Mouse (Mus musculus): ENCODE results near the gene Dcp1a.
"Not testable (repeated sequence)": the region's sequence is repeated elsewhere in the genome, so short reads cannot be mapped to it uniquely, and the experiment has no call there.

Dcp1a gene

DNA sequence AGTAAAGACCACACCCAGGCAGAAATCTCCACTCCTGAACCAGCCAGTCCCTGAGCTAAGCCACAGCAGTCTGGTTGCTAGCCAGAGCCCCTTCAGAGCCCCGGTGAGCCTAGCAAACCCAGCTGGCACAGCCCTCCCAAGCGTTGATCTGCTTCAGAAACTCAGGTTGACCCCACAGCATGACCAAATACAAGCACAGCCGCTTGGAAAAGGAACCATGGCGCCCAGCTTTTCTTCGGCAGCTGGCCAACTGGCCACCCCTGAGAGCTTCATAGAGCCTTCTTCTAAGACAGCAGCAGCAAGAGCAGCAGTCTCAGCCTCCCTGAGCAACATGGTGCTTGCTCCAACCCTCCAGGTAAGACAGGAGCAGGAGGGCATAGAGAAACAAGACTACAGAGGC lies 40.0 kb downstream of the Dcp1a start:
- DNase-seq (ENCODE audit: low read depth), result no peak

DNA sequence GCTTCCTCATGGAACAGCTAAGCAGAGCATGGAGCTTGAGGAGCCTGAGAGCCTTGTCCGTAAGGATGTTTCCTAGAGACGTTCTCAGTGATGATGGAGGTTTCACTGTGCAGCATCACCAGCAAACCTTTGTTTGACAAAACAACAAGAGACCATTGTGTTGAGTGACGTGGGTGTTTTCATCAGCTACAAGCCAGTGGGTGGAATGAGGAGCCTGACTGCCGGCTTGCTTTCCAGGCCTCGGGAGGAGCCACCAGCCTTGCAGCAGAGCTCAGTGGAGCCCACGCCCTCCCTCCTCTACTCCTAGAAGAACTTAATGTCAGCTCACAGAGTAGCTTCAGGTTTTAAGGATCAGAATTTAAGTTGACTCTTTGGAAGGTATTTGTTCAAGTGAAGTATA lies 44.0 kb downstream of the Dcp1a start:
- DNase-seq (ENCODE audit: low read depth), result no peak

DNA sequence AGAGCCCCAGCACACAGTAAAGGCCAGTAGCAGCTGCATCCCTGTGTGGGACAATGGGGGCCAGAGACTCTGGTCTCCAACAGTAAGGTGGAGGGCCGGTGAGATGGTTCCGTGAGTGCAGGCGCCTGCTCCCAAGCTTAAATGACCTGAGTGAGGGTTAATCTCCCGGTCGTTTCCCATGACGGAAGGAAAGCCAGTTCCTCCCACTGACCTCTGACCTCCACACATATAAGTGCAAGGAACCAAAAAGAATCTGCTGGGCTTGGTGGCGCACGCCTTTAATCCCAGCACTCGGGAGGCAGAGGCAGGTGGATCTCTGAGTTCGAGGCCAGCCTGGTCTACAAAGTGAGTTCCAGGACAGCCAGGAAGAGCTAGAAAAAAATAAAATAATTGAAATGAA lies 49.1 kb downstream of the Dcp1a start:
- no peak for DNase-seq (ENCODE audit: low read depth)

DNA sequence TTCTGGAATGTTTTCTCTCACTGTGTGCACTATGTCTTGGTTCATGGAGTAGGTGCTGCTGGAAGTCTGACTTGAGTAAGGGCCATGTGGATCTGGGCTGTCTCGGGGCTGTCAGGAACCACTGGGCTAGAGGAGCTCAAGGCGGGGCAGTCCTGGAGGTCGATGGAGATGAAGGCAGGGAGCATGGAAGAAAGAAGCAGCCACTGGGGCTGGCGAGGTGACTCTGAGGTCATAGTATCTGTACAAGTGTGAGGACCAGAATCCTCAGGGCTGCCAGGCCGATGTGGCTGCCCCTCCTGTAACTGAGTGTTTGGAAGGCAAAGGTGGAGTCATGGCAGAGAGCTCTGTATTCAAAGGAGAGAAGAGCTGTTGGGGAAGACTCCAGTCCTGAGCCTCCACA lies 49.6 kb downstream of the Dcp1a start:
- DNase-seq (ENCODE audit: low read depth), result no peak

DNA sequence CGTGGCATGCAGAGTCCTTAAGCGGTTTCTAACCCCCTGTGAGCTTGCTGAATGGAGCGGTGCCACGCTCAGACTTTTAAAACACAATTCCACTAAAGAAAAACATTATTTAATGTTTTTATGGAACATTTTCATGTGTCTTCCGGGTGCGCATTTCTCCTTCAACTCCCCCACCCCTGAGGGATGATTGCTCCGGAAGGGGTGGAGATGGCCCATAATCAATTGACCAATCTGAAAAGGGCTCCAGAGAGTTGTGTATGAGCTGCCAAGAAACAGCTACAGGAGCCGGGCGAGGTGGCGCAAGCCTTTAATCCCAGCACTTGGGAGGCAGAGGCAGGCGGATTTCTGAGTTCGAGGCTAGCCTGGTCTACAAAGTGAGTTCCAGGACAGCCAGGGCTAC lies 50.1 kb downstream of the Dcp1a start:
- no peak for DNase-seq (ENCODE audit: low read depth)

DNA sequence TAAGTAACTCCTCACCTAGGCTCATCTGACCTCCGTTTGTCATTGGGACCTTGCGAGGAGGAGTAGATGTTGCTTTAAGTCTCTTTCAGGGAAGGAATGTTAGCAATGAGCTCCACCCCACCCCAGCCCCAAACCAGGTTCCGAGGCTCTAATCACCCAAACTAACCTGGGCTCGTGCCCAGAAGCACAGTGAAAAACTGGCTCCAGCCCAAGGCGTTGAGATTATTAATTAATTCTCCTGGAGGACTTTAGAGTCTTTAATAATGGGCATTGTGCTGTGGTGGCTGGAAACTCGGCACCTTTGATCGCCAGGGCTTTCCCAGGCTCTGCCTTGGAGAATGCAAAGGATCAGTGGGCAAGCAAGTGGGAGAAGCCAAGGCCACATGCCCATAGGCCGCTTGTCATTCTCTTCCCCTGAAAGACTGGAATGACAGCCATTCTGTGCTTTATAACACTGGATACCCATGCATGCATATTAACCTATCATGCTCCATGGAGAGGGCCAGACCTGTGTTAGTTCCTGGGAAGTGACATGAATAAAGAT lies 51.5 kb downstream of the Dcp1a start:
- DNase-seq (ENCODE audit: low read depth), result no peak

DNA sequence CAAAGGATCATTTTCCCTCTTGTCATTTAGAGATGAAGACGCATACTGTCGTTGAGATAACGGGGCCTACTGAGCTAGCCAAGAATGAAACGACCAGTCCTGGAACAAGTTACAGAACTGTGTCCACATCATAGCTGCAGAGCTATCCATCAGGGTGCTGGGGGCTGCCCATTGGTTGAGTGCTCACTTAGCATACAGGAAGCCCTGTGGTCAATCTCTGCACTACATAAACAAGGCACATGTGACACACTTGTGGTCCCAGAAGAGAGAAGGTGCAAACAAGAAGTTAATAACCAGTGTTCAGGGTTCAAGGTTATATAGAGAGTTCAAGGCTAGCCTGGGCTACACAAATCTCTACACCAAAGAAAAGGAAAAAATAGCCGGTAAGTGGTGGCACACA lies 52.1 kb downstream of the Dcp1a start:
- DNase-seq (ENCODE audit: low read depth), result no peak

DNA sequence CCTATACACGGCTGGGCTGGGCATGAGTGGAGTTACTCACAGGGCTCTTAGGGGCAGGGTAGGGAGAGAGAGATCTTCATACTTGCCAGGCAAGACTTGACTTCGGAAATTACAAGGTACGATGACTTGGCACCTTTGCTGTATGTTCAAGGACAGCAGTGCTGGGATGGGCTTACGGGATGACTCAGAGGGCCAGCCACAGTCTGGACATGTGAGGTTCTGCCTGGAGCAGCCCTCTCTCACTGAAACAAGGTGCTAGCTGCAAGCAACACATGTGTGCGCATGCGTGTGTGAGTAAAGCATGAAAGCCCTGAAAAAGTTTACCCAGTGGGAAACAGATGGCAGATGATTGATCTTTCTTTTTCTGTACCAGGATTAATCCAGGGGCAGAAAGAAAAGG lies 52.6 kb downstream of the Dcp1a start:
- no peak for DNase-seq (ENCODE audit: low read depth)

DNA sequence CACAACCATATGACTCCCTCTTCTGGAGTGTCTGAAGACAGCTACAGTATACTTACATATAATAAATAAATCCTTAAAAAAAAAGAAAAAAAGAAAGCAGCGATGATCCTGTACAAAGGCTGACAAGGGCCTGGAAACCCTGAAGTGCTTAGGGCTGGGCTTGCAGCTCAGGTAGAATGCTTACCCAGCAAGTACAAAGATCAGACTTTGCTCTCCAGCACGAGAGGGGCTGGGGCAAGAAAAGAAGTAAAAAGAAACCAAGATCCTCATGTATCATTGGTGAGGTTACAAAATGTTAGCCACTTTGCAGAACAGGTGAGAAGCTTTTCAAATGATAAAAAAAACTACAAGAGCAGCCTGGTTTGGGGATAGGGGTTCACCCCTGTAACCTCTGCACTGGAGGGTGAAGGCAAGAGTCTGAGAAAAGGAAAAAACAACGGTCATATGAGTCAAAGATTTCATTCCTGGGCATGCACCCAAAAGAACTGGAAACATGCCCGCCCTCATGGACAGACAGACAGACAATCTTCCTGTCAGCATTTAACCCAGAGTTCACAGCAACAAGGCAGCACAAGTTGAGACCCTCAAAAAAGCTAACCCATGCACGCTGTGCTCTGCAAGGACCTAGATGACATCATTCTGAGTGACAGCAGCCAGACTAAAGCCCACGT lies 54.6 kb downstream of the Dcp1a start:
- no peak for DNase-seq (ENCODE audit: low read depth)

DNA sequence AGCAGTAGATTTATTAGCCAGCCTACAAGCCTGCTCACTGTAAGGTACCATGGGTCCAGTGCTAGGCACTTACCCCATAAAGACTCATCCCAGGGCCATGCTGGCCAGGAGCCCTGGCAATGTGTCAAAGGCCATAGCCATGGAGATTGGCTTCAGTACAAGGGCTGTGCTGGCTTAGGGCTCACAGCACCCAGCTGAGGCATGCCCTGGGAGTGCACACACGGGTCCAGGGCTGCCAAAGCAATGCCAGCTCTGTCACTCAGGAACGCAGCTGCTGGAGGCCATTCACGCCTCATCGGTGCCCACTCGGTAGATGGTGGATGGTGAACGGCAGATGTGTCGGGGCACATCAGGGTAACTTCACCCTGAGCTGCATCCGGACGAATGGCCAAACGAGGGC lies 62.2 kb downstream of the Dcp1a start:
- no peak for DNase-seq (ENCODE audit: low read depth)

DNA sequence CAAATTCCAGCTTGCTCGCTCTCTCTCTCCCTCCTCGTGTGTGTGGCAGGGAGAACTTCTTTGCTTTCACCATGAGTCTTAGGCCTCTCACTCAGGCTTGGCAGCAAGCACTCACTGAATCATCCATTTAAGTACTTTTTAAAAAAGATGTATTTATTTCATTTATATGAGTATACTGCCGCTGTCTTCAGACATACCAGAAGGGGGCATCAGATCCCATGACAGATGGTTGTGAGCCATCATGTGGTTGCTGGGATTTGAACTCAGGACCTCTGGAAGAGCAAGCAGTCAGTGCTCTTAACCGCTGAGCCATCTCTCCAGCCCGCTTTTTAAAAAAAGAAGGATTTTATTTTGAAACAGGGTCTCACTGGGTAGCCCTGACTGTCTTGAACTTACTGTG lies 64.0 kb downstream of the Dcp1a start:
- not testable (repeated sequence) for DNase-seq (ENCODE audit: low read depth)

DNA sequence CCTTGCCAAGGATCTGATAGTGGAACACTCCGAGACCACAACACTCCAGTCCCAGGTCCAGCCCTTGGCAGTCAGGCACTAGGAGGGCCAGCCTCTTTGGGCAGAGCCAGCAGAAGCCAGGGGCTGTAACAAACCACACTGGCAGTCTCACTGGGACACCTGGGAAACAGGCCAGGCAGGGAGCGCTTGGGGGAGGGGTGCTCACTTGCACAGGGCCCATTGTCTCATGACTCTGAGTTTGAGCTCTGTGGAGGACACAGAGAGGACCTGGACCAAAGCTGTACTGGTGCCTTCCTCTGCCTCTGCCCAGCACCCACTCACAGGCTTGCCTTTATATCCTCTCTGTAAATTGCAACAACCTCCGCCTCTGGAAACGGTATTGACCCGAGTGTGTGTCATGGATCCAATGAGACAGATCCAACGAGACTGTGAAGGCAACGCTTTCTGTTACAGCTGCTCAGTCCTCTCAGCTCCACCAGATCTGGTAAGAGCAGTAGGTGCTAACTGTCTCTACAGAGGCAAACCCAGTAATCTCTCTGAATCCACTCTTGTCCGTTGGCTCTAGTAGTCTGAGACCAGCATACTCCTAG lies 68.9 kb downstream of the Dcp1a start, which contains the start of gene Tkt:
Gene Tkt (plus strand): TSS at position 229 of the 590 bp plus-strand sequence.
- DNase-seq (ENCODE audit: low read depth), result no peak

DNA sequence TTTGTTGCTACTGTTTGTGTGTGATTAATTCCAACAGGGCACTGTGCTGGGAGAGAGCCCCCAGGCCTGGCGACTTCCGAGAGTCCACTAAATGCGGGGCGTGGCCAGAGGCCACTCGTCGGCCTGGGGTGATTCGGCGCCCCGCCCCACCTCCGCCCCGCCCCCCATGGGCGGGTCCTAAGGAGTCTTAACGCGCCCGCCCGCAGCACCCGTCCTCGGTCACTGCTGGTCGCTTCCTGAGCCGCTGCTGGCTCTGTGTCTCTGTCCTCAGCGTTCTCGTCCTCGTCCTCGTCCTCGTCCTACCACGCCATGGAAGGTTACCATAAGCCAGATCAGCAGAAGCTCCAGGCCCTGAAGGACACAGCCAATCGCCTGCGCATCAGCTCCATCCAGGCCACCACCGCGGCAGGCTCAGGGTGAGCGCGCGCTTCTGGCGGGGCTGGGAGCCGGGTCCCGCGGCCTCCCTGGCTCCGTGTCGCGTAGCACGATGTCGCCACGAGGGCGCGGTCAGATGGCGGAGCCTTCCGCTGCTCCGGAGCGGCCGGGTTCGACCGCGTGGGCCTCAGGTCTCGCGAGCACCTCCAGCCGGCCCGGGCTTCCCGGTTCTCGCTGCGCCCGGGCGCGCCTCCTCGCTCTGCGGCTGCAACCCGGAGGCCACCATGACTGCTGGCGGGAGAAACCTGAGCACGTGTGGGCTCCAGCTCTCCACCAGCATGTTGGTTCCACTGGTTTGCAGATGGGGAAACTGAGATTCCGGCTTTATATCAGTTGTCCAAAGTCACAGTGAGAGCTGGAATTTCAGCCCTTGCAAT lies 69.8 kb downstream of the Dcp1a start:
- DNase-seq (ENCODE audit: low read depth), result peak; percentile 91

DNA sequence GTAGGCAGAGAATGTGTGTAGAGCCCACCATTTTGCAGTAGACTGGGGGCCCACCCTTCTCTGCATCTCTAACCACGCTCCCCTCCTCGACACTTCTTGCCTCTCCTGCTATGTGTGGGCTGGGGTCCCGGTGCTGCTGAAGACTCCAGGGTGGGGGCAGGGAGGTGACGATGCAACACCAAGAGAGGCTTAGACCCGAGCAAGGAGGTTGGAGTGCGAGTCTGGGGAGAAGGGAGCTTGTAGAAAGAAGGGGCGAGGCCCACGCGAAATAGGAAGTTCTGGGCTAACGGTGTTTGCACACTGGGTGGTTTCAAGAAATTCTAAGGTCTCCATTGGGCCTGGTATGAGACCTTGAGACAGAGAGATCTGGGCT lies 70.4 kb downstream of the Dcp1a start:
- no peak for DNase-seq (ENCODE audit: low read depth)

DNA sequence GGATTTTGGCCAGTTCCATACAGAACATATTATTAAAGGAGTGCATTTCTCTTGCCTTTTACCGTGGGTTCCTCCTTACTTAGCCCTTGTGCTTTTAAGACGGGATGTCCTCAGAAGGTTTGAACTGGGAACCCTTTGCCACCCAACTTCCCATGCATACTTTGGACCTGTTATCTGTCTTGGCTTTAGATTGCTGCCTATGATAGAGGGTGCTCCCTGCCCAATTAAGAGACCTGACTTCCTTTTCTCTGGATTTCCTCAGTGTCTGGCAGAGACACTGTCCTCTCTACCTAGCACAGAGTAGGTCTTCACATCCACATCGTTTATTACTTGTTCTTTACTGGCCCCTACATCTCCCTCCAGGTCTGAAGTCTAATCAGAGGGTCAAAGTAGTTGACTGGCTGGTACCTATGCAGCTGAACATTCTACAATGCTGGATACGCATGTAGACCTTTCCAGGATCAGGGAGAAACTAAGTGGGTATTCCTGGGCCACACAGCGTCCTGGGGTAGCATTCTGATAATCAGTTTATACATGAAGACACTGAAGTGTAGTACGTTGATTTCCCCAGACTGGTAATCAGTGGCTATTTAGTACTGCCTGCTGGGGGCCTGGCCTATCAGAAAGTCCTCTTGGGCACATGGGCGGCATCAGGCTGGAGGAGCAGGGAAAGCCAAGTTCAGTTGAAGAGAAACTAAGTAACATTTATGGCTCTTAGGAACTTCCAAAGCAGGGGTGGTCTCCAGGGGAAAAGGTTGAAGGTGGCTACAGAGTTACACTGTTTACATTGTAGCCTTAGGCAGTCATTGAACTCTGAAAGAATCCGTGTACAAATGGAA lies 71.1 kb downstream of the Dcp1a start:
- DNase-seq (ENCODE audit: low read depth), result no peak

DNA sequence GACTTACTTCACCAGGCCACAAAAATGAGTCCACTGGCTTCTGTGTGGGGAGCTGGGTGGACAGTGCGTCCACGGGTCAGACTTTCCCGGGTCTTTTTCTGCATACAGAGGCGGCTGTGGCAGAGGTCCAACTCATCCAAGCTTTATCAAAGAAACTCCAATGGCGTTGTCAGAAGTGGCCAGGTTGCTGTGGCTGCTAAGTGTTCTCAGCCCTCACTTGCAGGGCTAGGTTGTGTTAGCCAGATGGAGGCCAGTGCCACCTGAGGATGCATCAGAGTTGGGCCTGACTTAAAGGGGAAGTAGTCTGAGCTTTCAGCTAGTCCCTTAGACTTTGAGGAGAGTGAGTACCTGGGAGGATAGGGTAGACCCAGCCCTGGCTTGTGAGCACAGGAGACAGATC lies 72.2 kb downstream of the Dcp1a start:
- no peak for DNase-seq (ENCODE audit: low read depth)

DNA sequence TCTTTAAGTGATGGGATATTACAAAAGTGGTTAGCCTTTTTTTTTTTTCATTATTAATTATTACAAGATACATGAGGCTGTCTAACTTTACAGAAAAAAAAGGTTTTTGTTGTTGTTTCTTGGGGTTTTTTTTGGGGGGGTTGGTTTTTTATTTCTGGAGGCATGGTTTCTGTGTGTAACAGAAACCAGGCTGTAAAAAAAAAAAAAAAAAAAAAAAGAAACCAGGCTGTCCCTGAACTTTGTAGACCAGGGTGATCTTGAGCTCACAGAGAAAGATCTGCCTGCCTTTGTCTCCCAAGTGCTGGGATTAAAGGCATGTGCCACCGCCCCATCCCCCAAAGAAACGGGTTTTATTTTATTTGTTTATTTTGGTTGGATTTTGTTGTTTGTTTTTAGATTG lies 72.6 kb downstream of the Dcp1a start:
- DNase-seq (ENCODE audit: low read depth), result no peak

DNA sequence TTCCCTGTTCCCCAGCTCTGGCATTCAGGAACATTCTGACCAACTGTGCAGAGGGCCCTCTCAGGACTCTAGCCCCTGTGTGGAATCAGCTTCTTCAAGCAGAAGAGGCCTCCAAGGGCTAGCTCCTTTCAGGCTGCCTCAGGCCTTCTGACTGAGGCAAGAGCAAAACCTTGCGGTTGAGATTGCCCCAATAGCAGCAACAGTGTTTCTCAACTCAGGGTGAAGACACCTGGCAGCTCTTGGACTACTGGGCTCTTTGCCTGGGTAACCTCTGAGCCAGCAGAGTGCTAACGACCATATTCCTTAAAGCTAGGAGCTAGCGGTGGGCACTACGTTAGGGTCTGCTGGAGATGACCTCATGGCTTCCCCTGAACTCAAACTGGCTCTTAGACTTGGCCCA lies 73.8 kb downstream of the Dcp1a start:
- no peak for DNase-seq (ENCODE audit: low read depth)

DNA sequence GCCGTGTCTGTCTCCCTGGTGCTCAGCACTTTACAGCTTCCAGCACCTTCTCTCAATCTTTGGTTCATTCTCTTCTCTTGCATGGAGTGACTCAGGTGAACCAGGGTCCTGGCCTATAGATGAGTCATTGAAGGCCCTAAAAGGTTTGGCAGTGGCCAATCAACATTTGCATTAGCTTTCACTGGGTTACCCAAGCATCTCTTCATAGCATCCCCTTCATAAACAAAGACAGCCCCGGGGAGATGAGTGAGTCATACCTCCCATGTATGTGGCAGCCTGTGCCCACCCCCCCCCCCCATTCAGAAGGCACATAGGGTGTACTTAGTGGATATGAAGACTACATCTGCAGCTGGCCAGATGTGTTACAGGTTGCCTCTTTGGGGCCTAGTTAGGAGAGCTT lies 77.3 kb downstream of the Dcp1a start:
- DNase-seq (ENCODE audit: low read depth), result no peak

DNA sequence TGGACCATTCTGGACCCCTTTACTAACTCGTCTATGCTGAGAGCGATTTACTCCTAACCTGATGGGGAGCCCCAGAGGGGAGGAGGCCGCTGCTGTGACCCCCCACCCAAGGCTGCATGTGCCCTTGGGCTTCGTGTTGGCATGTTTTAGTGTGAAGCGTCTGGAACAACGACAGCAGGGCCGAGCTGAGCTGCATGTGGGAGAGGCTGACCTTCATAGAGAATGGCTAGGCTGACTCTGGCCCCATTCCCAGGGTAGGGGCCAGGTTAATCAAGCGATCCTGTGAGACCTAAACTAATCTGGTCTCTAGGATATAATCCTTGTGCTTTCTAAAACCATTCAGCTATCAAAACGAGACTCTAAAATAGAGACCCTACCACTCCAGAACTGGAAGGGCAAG lies 78.4 kb downstream of the Dcp1a start:
- DNase-seq (ENCODE audit: low read depth), result no peak

DNA sequence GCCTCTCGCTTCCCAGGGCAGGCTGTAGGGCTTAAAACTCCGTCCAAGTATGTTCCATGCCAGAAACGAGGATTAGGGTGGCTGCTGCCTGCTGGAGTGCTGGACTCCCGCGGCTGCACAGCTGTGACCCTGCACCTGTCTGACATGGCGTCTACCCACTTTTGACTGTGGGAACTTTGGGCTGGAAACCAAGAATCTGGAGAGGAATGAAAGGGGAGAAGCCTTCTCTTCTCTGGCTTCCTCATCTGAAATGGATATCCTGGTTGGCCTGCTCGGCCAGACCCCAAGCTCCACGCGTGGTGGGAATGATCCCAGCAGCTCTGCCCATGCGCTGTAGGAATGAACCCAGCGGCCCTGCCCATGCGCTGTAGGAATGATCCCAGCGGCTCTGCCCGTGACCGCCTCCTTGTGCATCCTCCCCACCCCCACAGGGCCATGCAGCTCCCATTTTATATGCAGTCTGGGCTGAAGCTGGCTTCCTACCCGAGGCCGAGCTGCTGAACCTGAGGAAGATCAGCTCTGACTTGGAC lies 80.1 kb downstream of the Dcp1a start:
- DNase-seq (ENCODE audit: low read depth), result no peak

DNA sequence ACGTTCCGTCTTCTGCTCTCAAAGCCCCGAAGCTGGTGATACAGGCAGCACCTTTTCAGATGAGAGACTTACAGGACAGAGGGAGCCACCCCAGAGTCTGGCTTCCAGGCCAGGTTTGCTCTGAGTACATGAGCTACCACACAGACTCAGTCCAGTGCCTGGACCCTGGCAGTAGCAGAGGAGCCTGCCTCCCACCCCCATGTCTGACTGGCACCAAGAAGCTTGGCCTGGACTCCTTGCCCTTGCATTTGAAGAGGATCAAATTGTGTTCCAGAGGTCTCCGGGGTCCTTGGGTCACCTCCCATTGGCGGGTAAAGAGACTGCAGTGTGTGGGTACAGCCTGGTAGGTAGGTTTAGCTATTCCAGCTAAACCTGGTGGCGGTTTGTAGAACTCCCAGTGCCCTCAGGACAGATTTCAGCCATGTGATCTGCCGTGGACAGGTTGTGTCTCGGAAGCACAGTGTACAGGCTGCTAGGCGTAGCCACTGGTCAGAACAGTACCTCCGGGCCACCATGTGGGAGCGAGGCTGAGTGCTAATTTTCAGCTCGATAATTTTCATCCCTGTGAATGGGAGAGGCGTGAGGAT lies 81.6 kb downstream of the Dcp1a start:
- DNase-seq (ENCODE audit: low read depth), result no peak
